Mouse (Mus musculus): ENCODE results near the gene Armc8.

DNA sequence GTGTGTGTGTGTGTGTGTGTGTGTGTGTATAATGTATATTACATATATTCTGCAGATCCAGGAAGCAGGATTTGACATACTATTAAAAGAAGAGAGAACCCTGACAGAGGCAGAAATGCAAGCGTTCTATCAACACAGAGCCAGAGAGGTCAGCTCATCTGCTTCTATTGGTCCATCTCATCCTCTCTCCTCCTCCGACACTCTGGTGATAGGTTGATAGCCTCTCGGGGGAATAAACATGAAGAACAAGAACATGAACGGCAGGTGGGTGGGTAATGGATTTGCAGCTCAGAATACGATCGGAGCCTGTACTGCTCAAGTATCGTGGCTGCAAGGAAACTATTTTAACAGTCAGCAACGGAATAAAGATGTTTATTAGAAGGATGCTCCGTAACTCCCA lies 100.1 kb downstream of the Armc8 start:
- TF ChIP-seq POLR2A (IDR thresholded peaks at IDR 0.05; ENCODE audit: low read depth, low read length) (no peak), CTCF (IDR thresholded peaks at IDR 0.05; ENCODE audit: borderline replicate concordance, insufficient read depth, low read length) (no peak)

Data from embryonic fibroblast, embryonic 13.5 days (primary cell).